Mouse (Mus musculus) cerebellum, adult 2 months (tissue): ENCODE measurements around the gene Ssh2.

Experiments used
- CTCF ChIP-seq: fragments of 200-500 bp; IDR thresholded peaks from 2 replicates; pipeline ENCODE4 v1.5.1; 2011; ENCODE audit warnings: low read depth, mild to moderate bottlenecking, control low read depth, low read length, moderate library complexity, borderline replicate concordance; ENCODE audit not compliant: insufficient read depth
- POLR2A ChIP-seq: fragments of 200-500 bp; IDR thresholded peaks from 2 replicates; pipeline ENCODE4 v1.6.1; 2011; ENCODE audit warnings: low read length, control low read depth, borderline replicate concordance; ENCODE audit not compliant: insufficient read depth

- TF ChIP-seq CTCF (peak; percentile 74; the same call in 1 of the 2 replicates), POLR2A (no peak)
Measured at GRCm38 (mm10) chr11:77508068-77509021, 292.3 kb downstream of the Ssh2 start.
